Mouse (Mus musculus): ENCODE results near the gene Ptpn3.

GRCm38 (mm10) chr4:57333926-57334548 is 32.4 kb upstream of the Ptpn3 start:
- TF ChIP-seq CTCF (IDR thresholded peaks at IDR 0.05; ENCODE audit: extremely low read depth, insufficient read depth, insufficient read length, insufficient replicate concordance) (no peak), POLR2A (IDR thresholded peaks at IDR 0.05; ENCODE audit: low read depth, low read length) (no peak)

All from spleen, adult 2 months (tissue).